Mouse (Mus musculus) inflammation-experienced regulatory T-cells, adult 6 months (primary cell): ENCODE measurements around the gene Zfp991. TPM values are rescaled to one million over a fixed set of nuclear protein-coding genes. Genes with fewer than 3 reads are reported as not detected.
"Not testable (repeated sequence)": the region's sequence is repeated elsewhere in the genome, so short reads cannot be mapped to it uniquely, and the experiment has no call there.

Experiments used
- ATAC-seq: one replicate; pipeline ENCODE4 v1.8.0; 2017
- polyA plus RNA-seq, 3 experiments: library from polyadenylated mRNA; unstranded; fragments of 100-300 nt; shearing (Covaris generic); gene quantifications; one replicate each; pipeline ENCODE4 v1.2.1; 2017

Gene Zfp991
- polyA plus RNA-seq = 10 to 100 TPM in 1 of 3 experiments, 1 to 10 TPM in 2; 4.6 to 11.1 (median 7.9) TPM

- ATAC-seq = peak; percentile 82
Measured at GRCm38 (mm10) chr4:147131837-147132459, at the start of gene Zfp991. Gene Zfp991 (plus strand): TSS chr4:147132038.

- ATAC-seq = not testable (repeated sequence)
Measured at GRCm38 (mm10) chr4:147095641-147096040, 36.2 kb upstream of the Zfp991 start.

DNA sequence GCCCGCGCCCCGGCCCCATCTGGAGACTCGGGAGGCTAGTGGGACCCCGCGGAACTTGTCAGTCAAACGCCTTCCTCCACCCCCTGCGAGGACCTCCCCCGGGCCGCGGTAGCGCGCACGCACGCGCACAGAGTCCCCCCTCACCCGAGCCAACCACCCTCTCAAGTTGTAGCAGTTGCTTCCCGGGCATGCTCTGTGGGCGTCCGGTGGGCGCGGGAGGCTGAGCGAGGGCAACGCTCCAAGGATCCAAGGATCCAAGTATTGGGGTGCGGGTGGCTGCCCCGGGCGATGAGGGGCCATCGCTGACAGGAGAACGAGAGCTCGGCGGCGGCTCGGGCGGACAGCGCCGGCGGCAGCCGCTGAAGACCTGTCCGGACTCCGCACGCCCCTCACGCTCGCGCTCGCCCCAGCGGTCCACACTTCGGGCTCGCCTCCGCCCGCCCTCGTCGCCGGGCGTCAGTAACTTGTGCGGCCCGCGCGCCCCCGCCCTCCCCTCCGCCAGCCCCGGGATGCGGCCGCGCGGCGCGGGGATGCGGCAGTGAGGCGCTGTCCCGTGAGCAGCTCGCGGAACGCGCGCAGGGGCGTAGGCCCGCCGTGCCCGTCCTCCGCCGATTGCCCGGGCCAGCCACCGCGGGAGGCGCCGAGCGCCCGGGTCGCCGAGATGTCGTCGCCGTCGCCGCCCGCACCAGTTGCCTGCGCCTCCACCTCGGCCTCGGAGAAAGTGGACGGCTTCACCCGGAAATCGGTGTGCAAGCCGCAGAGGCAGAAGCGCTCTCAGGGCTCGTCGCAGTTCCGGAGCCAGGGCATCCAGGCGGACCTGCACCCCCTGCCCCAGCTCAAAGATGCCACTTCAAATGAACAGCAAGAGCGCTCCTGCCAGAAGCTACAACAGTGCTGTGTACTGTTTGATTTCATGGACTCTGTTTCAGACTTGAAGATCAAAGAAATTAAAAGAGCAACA lies 29.9 kb upstream of the Zfp991 start:
- ATAC-seq = not testable (repeated sequence)

- ATAC-seq = not testable (repeated sequence)
Measured at GRCm38 (mm10) chr4:147103814-147104213, 28.0 kb upstream of the Zfp991 start.

- not testable (repeated sequence) for ATAC-seq
Measured at GRCm38 (mm10) chr4:147117839-147118238, 14.0 kb upstream of the Zfp991 start.

DNA sequence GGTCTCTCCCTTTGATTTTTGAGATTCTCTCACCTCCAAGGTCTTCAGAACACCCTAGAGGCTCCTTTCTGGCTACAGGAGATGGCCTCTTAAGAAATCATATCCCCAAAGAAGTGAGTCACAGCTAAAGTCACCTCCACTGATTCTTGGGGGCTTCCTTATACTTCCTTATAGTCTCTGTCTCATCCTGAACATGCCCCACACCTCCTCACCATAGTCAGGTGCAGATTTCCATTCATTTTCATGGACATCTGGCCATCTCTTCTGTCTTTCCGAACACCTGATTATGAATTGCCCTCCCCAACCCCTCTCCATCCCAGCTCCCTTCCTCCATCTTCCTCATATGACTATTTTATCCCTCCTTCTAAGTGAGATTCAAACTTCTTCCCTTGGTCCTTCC lies 9.6 kb upstream of the Zfp991 start:
- ATAC-seq = not testable (repeated sequence)

DNA sequence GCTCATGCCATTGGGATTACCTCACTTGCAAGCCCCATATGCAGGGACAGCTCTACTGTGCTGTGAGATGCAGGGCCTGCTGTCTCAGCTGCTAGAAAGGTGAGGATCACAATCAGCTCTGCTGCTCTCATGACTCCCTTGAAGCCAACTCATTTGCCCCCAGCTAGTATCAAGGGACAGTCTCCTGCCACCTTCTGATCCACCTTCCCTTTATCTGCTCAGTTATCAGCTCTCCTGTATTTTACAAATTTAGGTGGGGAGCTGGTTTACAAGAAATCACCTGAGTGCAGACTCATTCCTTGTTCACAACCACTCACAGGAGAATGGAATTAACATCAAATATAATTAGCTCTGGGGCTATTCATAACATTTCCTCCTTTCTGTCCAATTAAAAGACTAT lies 8.0 kb upstream of the Zfp991 start:
- ATAC-seq = not testable (repeated sequence)

DNA sequence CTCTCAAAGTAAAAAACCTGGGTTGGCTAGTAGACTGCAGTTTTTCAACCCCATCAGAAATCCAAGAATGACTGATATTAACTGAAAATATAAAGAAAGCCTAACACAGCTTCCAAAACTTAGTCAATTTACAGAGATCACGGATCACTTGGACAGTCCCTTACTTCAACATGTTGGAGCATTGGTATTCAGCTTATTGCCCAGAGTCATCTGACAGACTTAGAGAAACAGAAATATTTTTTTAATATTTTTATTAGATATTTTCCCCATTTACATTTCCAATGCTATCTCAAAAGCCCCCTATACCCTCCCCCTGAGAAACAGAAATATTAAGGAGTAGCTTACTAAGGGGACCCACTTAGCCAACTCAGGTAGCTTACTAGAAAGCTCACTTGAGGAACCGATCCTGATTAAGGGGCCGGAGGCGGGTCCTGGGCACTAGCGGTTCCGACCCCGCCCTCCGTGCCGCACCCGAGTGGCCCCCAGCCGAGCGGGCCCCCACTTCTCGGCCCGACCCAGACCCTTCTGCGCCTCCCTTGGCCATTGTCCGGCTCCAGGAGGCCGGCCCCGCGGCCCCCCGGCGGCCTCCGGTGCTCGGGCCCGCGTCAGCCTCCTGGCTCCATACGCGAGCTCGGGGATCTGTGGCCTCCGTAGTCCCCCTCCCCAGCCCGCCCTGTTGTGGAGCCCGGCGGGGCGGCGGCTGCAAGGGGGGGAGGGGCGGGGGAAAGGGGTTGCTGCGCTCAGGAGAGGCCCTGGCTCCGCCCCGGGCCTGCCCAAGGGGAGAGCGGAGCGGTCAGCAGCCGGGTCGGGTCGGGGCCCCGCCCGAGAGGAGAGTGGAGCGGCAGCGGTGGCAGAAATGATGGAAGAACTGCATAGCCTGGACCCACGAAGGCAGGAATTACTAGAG lies 7.2 kb upstream of the Zfp991 start:
- not testable (repeated sequence) for ATAC-seq

DNA sequence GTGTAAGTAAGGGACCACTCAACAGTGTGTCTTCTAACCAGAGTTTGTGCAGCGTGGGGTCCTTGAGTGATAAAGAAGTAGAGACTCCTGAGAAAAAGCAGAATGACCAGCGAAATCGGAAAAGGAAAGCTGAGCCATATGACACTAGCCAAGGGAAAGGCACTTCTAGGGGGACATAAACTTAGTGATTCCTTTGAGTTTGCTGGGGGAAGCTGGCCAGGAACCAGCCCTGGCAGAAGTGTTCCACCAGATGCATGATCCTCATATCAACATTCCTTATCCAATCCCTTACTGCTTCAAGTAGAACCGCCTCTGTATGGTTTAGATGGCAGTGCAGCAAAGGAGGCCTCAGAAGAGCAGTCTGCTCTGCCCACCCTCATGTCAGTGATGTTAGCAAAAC lies 6.5 kb upstream of the Zfp991 start:
- ATAC-seq = not testable (repeated sequence)

DNA sequence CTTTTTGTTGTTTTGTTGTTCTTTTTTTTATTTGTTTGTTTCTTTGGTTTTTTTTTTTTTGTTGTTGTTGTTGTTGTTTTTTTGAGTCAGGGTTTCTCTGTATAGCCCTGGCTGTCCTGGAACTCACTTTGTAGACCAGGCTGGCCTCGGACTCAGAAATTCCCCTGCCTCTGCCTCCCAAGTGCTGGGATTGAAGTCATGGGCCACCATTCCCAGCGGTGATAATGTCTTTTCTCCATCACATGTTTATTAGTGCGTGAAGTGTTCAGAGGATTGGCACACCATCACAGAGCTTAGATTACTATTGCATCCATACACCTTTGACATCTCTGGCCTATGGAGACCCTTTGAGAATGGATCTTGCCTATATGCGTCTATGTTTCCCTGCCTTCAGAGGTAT lies 6.0 kb upstream of the Zfp991 start:
- ATAC-seq = not testable (repeated sequence)

GRCm38 (mm10) chr4:147126435-147126834 lies 5.4 kb upstream of the Zfp991 start:
- not testable (repeated sequence) for ATAC-seq

- ATAC-seq = peak; percentile 35
Measured at GRCm38 (mm10) chr4:147127137-147127536, 4.7 kb upstream of the Zfp991 start.

DNA sequence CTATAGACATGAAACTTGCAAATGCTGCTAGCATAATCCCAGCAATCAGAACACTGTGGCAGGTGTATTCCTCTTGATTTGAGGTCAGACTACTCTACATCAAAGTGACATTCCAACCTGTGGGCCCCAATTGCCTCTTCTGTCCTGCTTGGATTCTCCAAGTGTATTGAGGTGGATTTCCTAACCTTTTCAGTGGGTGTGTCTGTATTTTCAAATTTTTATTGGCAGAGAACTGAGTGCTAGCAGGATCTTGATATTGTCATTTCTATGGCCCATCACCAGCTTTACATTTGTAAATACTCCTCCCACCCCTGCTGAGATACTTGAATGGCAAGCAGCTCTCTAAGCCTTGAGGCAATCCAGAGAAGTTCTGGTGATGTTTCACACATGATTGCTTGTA lies 3.7 kb upstream of the Zfp991 start:
- not testable (repeated sequence) for ATAC-seq

- not testable (repeated sequence) for ATAC-seq
Measured at GRCm38 (mm10) chr4:147133596-147133995, 1.8 kb downstream of the Zfp991 start.

DNA sequence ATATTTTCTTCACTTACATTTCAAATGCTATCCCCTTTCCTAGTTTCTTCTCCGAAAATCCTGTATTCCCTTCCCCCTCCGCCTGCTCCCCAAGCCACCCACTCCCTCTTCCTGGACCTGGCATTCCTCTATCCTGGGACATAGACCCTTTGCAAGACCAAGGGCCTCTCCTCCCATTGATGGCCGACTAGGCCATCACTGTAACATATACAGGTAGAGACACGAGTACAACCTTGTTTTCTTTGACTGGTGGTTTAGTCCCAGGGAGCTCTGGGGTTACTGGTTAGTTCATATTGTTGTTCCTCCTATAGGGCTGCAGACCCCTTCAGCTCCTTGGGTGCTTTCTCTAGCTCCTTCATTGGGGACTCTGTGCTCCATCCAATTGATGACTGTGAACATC lies 9.9 kb downstream of the Zfp991 start:
- peak; percentile 38 for ATAC-seq

GRCm38 (mm10) chr4:147165282-147165681 lies 33.4 kb downstream of the Zfp991 start:
- ATAC-seq = not testable (repeated sequence)

DNA sequence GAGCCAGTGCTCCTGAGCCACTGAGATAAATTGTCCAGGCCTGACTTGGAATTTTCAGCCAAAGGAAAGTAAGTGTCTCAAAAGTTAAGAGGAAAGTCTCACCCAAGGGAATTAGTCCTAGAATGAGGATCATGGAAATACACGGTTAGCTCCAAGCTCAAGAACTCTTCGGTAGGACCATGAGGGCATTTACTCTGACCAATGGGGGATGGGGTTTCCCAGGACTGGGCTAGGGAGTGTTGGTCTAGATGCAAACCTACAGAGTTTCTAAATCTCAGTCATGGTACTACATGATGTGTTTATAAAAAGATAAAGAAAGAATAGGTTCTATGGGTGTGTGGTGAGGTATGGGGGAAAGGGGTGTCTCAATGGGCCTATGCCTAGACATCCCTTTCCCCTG lies 38.7 kb downstream of the Zfp991 start:
- not testable (repeated sequence) for ATAC-seq

DNA sequence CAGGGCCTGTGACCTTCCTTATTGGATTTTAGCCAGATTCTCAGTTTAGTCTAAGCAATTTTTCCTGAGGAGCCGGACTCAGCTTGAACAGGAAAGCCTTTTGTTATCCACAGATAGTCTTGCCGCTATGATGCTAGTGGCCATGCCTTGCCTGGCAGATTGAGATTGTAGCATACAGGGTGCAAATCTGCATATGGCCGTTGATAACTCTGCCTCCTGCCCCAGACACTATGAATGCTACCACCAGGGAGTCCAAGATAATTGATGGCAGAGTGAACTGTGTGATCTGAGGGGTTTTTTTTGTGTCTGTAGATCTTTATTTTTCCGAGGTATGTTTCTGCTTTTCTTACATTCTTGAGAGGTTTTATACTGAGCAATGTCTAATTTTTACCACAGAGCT lies 39.7 kb downstream of the Zfp991 start:
- ATAC-seq = not testable (repeated sequence)

GRCm38 (mm10) chr4:147176279-147176880 lies 44.5 kb downstream of the Zfp991 start:
- ATAC-seq = not testable (repeated sequence)

GRCm38 (mm10) chr4:147181141-147181685 lies 49.4 kb downstream of the Zfp991 start:
- peak; percentile 15 for ATAC-seq

- not testable (repeated sequence) for ATAC-seq
Measured at GRCm38 (mm10) chr4:147181969-147182705, 50.3 kb downstream of the Zfp991 start.
